Mouse (Mus musculus): Measurements from ENCODE around the gene Rin3. TPM values are rescaled to one million over a fixed set of nuclear protein-coding genes. Genes with fewer than 3 reads are reported as not detected.

Rin3 gene
- 7.6 and 8.4 TPM in 2 replicates for polyA plus RNA-seq (2015; fragmentation: Nextera tagmentation; extraction: Ambion mirVana)

DNA sequence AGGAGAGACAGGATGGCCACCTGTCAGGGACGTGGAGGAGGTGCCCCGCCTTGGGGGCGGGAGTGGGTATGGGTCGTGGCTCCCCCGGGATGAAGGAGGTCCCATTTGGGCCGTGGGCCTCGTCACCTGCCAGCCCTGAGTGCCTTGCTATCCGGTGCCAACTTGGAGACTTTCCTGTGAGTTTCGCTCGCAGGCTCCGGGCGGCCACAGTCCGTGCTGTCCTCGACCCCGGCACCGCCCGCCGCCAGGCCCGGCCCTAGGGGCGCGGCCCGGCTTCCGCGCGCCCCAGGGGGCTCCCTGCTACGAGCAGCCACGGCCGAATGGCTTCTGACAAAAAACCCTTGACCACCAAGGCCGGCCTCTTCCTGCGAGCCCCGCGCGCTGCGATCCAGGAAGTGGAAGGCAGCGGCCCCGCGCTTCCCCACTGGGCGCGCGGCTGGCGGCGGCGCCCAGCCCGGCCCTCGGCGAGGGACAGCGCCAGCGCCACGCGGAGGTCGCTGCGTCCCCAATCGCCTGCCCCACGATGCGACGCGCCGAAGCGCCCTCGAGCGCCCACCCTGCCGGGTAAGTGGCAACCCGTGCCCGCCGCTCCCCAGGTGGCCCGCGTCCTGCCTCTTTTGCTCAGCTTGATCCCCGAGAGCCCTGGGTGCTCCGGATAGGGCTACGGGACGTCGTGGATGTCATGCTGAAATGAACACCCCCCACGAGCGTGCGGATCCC lies at the start of gene Rin3:
Gene Rin3, plus strand, starts transcription at position 286 of the 720 bp plus-strand sequence.

GRCm38 (mm10) chr12:102439632-102440023 lies 156.8 kb downstream of the Rin3 start, which contains the start of gene Lgmn:
Gene Lgmn, minus strand, starts transcription at chr12:102439813.

Other genes starting within 250 kb of the Rin3 start
- gene Slc24a4, start 154.3 kb upstream of the Rin3 start, polyA plus RNA-seq (2015; fragmentation: Nextera tagmentation; extraction: Ambion mirVana): 0.08 and 0.19 TPM in 2 replicates
- gene Lgmn, start 156.8 kb downstream of the Rin3 start, polyA plus RNA-seq (2015; fragmentation: Nextera tagmentation; extraction: Ambion mirVana): 165 and 299 TPM in 2 replicates
- gene Golga5, start 186.1 kb downstream of the Rin3 start, polyA plus RNA-seq (2015; fragmentation: Nextera tagmentation; extraction: Ambion mirVana): 22.9 and 35.8 TPM in 2 replicates

Measured in adrenal gland, postnatal 0 days (tissue).